Mouse (Mus musculus) spleen, adult 2 months (tissue): ENCODE data around the gene Kdelr1.

Experiments
- CTCF ChIP-seq: fragments of 200-500 bp; IDR thresholded peaks from 2 replicates; pipeline ENCODE4 v1.5.1; 2011; ENCODE audit warnings: mild to moderate bottlenecking, inconsistent platforms; ENCODE audit not compliant: insufficient read depth, insufficient read length, insufficient replicate concordance; ENCODE audit errors: extremely low read depth
- POLR2A ChIP-seq: fragments of 200-500 bp; IDR thresholded peaks from 2 replicates; pipeline ENCODE4 v1.6.1; 2011; ENCODE audit warnings: low read depth, low read length, inconsistent platforms

DNA sequence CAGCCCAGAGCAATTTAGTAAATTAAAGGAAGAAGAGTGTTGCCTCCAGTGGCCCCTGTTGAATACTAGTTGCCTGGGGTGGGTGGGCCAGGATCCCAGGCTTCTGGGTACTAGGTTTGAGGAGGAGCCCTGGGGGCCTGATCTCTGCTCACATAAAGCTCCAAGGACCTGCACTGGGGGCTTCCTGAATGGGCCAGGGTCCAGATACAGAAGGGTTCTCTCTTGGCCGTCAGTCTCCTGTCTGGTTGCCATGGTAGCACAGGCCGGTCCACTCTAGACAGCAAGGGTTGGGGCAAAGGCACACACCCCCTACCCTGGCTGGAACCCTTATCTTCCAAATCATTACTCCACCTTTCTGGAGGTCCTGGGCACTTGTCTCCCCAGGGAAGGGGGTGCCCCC lies 4.7 kb upstream of the Kdelr1 start:
- no peak for TF ChIP-seq CTCF
- no peak for TF ChIP-seq POLR2A
